Mouse (Mus musculus) adrenal gland, postnatal 10 days (tissue): Measurements from ENCODE around the gene Atp6v1f. TPM values are rescaled to one million over a fixed set of nuclear protein-coding genes. Genes with fewer than 3 reads are reported as not detected.

ENCODE experiments used
- DNase-seq: peaks from one replicate; pipeline ENCODE4 v3.0.0; 2021; ENCODE audit warnings: mixed read lengths
- long read RNA-seq, 2 experiments: library from polyadenylated mRNA; stranded (forward); transcript quantifications; one replicate each; pipeline ENCODE4 v2.0.0; 2021
- total RNA-seq, 2 experiments: library from RNA; stranded (reverse); gene quantifications; 2 replicates each; pipeline ENCODE4 v1.2.3; 2021

The Atp6v1f gene
- total RNA-seq, result 100 to 1,000 TPM; 183 to 191 TPM
- long read RNA-seq, experiment 1, transcript Atp6v1f-201 (2 exons, 703 nt), result major isoform, 217 of 221 reads
- long read RNA-seq, experiment 1, partial matches to known transcripts, result 2 of 221 reads
- long read RNA-seq, experiment 1, other reads (novel, unspliced or antisense), result 1 of 221 reads
- long read RNA-seq, experiment 2, transcript Atp6v1f-201 (2 exons, 703 nt), result major isoform, 164 of 167 reads
- long read RNA-seq, experiment 2, partial matches to known transcripts, result 2 of 167 reads
- long read RNA-seq, experiment 2, other reads (novel, unspliced or antisense), result 1 of 167 reads

GRCm38 (mm10) chr6:29467583-29468354, at the start of gene Atp6v1f:
Gene Atp6v1f (plus strand): TSS chr6:29467718.
- DNase-seq, result peak; percentile 96

- no peak for DNase-seq
Measured at GRCm38 (mm10) chr6:29420596-29420995, 46.9 kb upstream of the Atp6v1f start.

- no peak for DNase-seq
Measured at GRCm38 (mm10) chr6:29425118-29425517, 42.4 kb upstream of the Atp6v1f start.

GRCm38 (mm10) chr6:29426331-29426730, 41.2 kb upstream of the Atp6v1f start:
- DNase-seq, result no peak

- DNase-seq, result no peak
Measured at GRCm38 (mm10) chr6:29428171-29428570, 39.3 kb upstream of the Atp6v1f start.

GRCm38 (mm10) chr6:29430681-29431420, 36.7 kb upstream of the Atp6v1f start:
- DNase-seq, result no peak

- DNase-seq, result no peak
Measured at GRCm38 (mm10) chr6:29431473-29431872, 36.0 kb upstream of the Atp6v1f start.

GRCm38 (mm10) chr6:29432156-29432555, 35.4 kb upstream of the Atp6v1f start:
- no peak for DNase-seq

- no peak for DNase-seq
Measured at GRCm38 (mm10) chr6:29432676-29433037, 34.9 kb upstream of the Atp6v1f start.

GRCm38 (mm10) chr6:29433038-29433803, 34.3 kb upstream of the Atp6v1f start, which contains the start of gene Flnc:
Gene Flnc (plus strand): TSS chr6:29433256.
- peak; percentile 49 for DNase-seq

GRCm38 (mm10) chr6:29433804-29434795, 33.4 kb upstream of the Atp6v1f start:
- no peak for DNase-seq

GRCm38 (mm10) chr6:29434911-29435691, 32.4 kb upstream of the Atp6v1f start:
- DNase-seq, result peak; percentile 31

- no peak for DNase-seq
Measured at GRCm38 (mm10) chr6:29435940-29436451, 31.5 kb upstream of the Atp6v1f start.

GRCm38 (mm10) chr6:29436461-29436934, 31.0 kb upstream of the Atp6v1f start:
- peak; percentile 60 for DNase-seq

- no peak for DNase-seq
Measured at GRCm38 (mm10) chr6:29439251-29439650, 28.3 kb upstream of the Atp6v1f start.

GRCm38 (mm10) chr6:29439789-29440188, 27.7 kb upstream of the Atp6v1f start:
- DNase-seq, result no peak

- peak; percentile 70 for DNase-seq
Measured at GRCm38 (mm10) chr6:29444773-29445172, 22.7 kb upstream of the Atp6v1f start.

GRCm38 (mm10) chr6:29445354-29445753, 22.2 kb upstream of the Atp6v1f start:
- DNase-seq, result no peak

GRCm38 (mm10) chr6:29449858-29450257, 17.7 kb upstream of the Atp6v1f start:
- no peak for DNase-seq

GRCm38 (mm10) chr6:29450667-29451066, 16.9 kb upstream of the Atp6v1f start:
- no peak for DNase-seq
